Mouse (Mus musculus): ENCODE data around the gene Gm49320. TPM values are rescaled to one million over a fixed set of nuclear protein-coding genes. Genes with fewer than 3 reads are reported as not detected.
"Not testable (repeated sequence)": the region's sequence is repeated elsewhere in the genome, so short reads cannot be mapped to it uniquely, and the experiment has no call there.

Gm49320 gene
- polyA plus RNA-seq, 1 experiment from 2014 or later, result 1.9 TPM

DNA sequence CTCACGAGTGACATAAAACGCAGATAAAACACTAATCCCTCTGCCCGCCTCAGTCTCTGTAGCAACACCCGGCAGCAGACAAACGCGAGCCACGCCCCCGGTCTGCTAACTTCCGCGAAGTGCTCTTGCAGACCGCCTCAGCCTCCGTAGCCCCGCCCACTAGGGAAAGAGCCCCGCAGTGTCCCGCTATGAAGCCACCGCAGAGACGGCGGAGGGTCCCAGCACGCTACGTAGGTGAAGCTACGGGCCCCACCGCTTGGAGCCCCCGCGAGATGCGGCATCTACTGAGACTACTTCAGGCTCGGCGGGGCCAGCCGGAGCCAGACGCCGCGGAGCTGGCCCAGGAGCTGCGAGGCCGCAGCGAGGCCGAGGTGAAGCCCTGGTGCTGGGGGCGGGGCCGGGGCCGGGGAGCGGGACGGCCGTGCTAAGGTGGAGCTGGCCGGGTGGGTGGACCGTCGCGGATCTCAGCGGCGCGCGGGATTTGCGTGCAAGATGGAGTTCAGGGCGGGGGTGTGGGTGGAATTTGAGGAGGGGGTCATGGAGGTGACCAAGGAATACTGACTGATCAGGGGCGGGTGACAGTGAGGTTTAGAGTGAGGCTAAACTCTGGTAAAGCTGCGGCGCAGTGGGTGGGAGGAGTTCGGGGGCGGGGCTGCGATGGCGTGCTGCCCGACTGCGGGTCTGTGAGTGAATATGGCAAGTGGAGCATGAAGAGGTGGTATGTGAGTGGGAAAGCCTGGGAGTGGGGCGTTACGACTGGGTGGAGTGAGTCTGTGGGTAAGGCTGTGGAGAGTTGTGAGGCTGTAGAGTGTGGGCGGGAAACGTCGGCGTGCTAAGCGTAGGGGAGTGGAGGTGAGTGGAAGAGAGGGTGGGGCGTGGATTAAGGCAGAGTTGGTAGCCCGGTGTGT lies 14.5 kb downstream of the Gm49320 start, which contains the start of gene Snapc2:
TSS of gene Snapc2 (plus strand) at position 147 of the 908 bp plus-strand sequence.
- Histone ChIP-seq H3K27me3 (no peaks in the 10 kb centered on the region), H3K27ac (replicated peaks) (peak within 1 kb of the TSS; percentile 95), H3K36me3 (peaks cover 49% of the 10 kb centered on the region), H3K9me3 (no peaks in the 10 kb centered on the region), H3K4me1 (replicated peaks) (peaks cover 60% of the 10 kb centered on the region), H3K9ac (peak within 1 kb of the TSS; percentile 90), H3K4me3 (peak within 1 kb of the TSS; percentile 85), H3K4me2 (peak within 1 kb of the TSS; percentile 63)
- peak; percentile 88 for ATAC-seq (ENCODE audit: low read depth)
- 1% methylated on average over 69 of the region's 69 CpGs for WGBS

DNA sequence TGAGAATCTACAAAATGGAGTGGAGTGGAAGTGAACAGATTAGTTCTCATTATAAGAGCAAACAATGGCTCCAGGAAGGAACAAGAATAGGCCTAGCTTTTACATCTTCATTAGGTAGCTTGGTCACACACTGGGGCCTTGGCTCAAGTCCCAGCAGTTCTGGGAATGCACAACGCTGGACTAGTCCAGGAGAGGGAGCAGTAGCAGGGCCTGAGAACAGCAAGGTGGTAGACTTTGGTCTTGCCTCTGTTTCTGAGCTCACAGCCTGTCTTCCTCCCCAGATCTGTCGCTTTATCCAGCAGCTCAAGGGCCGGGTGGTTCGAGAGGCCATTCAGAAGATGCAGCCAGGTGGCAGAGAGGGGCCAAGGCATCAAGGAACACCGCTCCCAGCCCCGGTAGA lies 15.3 kb downstream of the Gm49320 start:
- H3K4me1 ChIP-seq (replicated peaks), result peaks cover 60% of the 10 kb centered on the region
- H3K4me3 ChIP-seq, result peak overlapping the region; percentile 85
- no peaks in the 10 kb centered on the region for H3K27me3 ChIP-seq
- no peak for ATAC-seq (ENCODE audit: low read depth)
- 69% methylated on average over 6 of the region's 6 CpGs for WGBS
- peak overlapping the region; percentile 95 for H3K27ac ChIP-seq (replicated peaks)
- peaks cover 42% of the 10 kb centered on the region for H3K36me3 ChIP-seq
- peak overlapping the region; percentile 90 for H3K9ac ChIP-seq
- no peaks in the 10 kb centered on the region for H3K9me3 ChIP-seq
- H3K4me2 ChIP-seq, result peak overlapping the region; percentile 63

DNA sequence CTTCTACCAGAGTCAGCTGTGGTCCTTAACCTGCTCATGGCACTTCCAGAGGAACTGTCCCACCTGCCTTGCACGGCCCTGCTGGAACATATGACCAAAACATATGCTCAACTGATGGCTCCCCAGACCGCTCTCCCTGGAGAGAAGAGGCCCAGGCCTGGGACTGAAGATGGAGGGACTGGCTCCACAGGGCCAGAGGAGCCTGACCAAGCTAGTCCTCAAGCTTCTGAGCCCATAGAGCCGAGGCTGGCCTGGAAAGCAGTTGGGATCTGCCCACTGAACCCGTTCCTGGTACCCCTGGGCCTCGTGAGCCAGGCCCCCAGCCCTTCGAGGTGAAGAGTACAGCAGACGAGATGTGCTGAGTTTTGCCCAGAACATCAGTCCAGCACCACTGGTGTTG lies 16.8 kb downstream of the Gm49320 start:
- Histone ChIP-seq H3K36me3 (peaks cover 39% of the 10 kb centered on the region), H3K4me1 (replicated peaks) (peaks cover 64% of the 10 kb centered on the region)
- H3K4me3 ChIP-seq; H3K27me3 ChIP-seq; ATAC-seq (ENCODE audit: low read depth); H3K4me2 ChIP-seq; H3K27ac ChIP-seq (replicated peaks); H3K9me3 ChIP-seq; H3K9ac ChIP-seq: not testable (repeated sequence)
- WGBS, result 87% methylated on average over 7 of the region's 7 CpGs

DNA sequence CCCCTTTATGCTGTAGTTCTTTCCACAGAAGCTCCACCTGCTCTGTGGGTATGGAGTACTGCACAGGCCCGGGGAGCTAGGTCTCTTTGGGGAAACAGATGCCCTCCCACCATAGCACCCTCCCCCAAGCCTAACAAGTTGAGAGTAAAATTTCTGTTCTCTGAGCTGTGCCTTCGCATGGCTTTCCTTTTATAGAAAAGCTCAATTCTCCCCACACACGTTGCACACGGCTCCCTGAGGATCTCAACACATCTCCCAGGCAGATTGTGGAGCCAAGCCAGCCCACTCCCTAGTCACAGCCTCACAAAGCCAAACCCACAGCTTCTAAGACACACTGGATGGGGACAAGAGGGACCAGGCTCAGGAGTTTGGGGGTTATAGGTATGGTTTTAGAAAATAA lies 18.2 kb downstream of the Gm49320 start:
- no peaks in the 10 kb centered on the region for H3K27me3 ChIP-seq

DNA sequence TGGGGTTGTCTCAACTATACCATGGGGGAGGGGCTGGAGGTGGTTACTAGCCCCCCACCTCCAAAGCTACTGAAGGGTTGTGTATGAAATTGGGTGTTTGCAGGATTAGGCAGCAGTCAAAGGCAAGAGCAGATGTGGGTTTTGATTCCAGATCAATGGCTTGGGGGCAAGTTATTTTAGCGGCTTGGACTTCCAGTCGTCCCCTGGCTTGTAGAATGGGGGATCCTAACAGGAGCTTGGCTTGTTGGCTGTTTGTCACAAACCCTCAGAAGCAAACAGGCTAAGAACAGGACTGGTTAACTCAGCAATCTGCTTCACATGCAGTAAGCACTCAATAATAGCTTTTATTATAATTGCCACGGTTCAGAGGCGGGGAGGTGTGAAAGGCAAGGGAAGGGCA lies 18.7 kb downstream of the Gm49320 start:
- no peak for ATAC-seq (ENCODE audit: low read depth)
- Histone ChIP-seq H3K27me3 (no peaks in the 10 kb centered on the region), H3K4me1 (replicated peaks) (peaks cover 53% of the 10 kb centered on the region), H3K9ac (peak overlapping the region; percentile 89), H3K9me3 (no peaks in the 10 kb centered on the region), H3K27ac (replicated peaks) (peak overlapping the region; percentile 97), H3K36me3 (peaks cover 56% of the 10 kb centered on the region), H3K4me2 (peak overlapping the region; percentile 72), H3K4me3 (peak overlapping the region; percentile 78)
- 62% methylated on average over 4 of the region's 4 CpGs for WGBS

More for the DNA sequence above, 18.2 kb downstream of the Gm49320 start:
- H3K9me3 ChIP-seq, result no peaks in the 10 kb centered on the region
- H3K4me1 ChIP-seq (replicated peaks), result peaks cover 57% of the 10 kb centered on the region
- ATAC-seq (ENCODE audit: low read depth), result no peak
- peak overlapping the region; percentile 72 for H3K4me2 ChIP-seq
- H3K27ac ChIP-seq (replicated peaks), result peak overlapping the region; percentile 97
- 57% methylated on average over 4 of the region's 4 CpGs for WGBS
- peak overlapping the region; percentile 78 for H3K4me3 ChIP-seq
- H3K9ac ChIP-seq, result peak overlapping the region; percentile 89
- peaks cover 52% of the 10 kb centered on the region for H3K36me3 ChIP-seq

DNA sequence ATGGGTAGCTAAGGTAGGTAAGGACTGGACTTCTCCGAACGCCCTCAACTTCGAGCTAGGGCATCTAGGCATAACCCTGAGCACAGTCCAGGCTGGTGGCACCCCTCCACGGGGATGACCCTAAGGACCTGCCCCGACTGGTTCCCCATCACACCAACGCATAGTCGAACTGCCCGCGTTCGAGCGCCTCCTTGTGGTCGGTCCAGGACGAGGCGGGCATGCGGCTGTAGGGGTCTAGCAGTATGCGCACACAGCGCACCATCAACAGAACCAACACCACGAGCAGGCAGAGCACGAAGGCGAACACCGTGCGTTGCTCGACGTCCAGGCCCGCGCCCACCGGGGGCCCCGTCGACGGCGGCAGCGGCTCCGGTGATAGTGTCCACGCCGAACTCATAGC lies 19.6 kb downstream of the Gm49320 start:
- Histone ChIP-seq H3K36me3 (peaks cover 65% of the 10 kb centered on the region), H3K27ac (replicated peaks) (peak overlapping the region; percentile 97), H3K9ac (peak overlapping the region; percentile 89), H3K27me3 (no peaks in the 10 kb centered on the region), H3K4me3 (peak overlapping the region; percentile 78), H3K4me2 (peak overlapping the region; percentile 72), H3K4me1 (replicated peaks) (peaks cover 49% of the 10 kb centered on the region), H3K9me3 (no peaks in the 10 kb centered on the region)
- WGBS, result 2% methylated on average over 35 of the region's 35 CpGs
- peak; percentile 70 for ATAC-seq (ENCODE audit: low read depth)

DNA sequence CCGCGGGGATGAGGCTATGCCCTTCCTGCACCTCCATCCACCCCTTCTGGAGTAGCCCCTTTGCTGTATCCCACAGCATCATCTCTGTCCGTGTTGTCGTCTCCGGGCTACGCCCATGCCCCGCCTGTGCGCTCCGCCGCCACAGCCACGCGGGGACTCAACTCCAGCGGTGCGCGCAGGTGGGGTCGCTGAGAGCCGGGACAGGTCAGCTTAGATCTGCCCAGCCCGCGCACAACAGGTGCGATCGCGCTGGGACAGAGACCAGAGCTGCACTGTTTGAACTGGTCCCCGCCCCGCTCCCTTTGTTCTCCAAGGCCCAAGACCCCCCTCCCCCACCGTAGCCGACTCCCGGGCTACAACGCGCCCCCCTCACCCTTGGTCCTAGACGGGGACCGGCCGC lies 20.0 kb downstream of the Gm49320 start:
- peaks cover 47% of the 10 kb centered on the region for H3K4me1 ChIP-seq (replicated peaks)
- H3K4me3 ChIP-seq, result peak overlapping the region; percentile 78
- no peaks in the 10 kb centered on the region for H3K27me3 ChIP-seq
- peaks cover 70% of the 10 kb centered on the region for H3K36me3 ChIP-seq
- H3K9ac ChIP-seq, result peak overlapping the region; percentile 89
- no peaks in the 10 kb centered on the region for H3K9me3 ChIP-seq
- peak; percentile 80 for ATAC-seq (ENCODE audit: low read depth)
- peak overlapping the region; percentile 72 for H3K4me2 ChIP-seq
- WGBS, result under 1% methylated on average over 32 of the region's 32 CpGs
- H3K27ac ChIP-seq (replicated peaks), result peak overlapping the region; percentile 97

DNA sequence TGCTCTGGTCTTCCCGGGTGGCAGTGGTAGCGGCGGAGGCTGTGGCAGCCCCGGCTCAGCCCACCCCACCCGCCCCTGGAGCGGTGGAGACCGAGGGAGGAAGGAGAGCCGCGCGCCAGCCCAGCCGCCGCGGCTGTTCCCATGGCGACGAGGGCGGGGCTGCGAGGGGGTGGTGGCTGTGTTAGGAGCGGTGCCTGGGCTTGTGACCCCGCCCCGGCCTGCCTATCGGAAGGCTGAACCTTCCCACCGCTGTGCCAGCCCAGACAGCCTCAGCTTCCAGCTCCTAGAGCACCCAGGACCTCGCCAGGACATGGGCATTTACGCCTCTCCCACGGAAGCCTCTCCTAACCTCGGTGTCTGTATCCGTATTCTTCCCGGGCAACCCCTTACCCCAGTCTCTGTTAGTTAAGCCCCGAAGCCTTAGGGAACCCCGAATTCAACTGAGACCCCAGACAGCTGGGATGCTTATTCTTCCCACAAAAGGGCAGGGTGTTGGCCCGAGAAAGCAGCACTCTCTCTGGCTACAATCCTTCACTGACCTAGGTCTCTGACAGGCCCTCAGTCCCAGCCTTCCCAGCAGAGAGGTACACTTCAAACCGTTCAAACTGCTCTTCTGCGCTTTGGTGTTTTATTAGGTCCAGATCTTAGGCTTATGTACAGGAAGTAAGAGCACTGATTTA lies 20.6 kb downstream of the Gm49320 start, which contains the start of gene Ctxn1:
TSS of gene Ctxn1 (minus strand) at position 150 of the 680 bp plus-strand sequence.
- peak; percentile 92 for ATAC-seq (ENCODE audit: low read depth)
- H3K4me1 ChIP-seq (replicated peaks), result peaks cover 41% of the 10 kb centered on the region
- 5% methylated on average over 33 of the region's 33 CpGs for WGBS
- H3K27me3 ChIP-seq, result no peaks in the 10 kb centered on the region
- peak within 1 kb of the TSS; percentile 72 for H3K4me2 ChIP-seq
- peaks cover 75% of the 10 kb centered on the region for H3K36me3 ChIP-seq
- peak within 1 kb of the TSS; percentile 97 for H3K27ac ChIP-seq (replicated peaks)
- H3K4me3 ChIP-seq, result peak within 1 kb of the TSS; percentile 78
- no peaks in the 10 kb centered on the region for H3K9me3 ChIP-seq
- peak within 1 kb of the TSS; percentile 89 for H3K9ac ChIP-seq

DNA sequence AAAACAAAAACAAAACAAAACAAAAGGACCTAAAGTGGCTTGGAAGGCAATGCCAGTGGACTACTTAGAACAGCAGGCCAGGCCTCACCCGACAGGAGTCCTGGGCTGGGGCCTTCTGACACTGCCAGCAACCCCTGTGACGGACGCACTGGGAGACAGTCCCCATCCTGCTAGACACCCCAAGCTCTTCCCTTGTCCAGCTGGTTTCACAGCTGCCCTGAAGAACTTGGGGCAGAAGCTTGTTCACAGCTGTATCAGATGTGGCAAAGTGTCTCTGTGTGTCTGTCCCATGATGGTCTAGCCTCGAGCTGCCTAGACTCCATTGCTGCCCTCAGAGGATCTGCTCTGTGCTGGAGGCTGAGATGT lies 21.1 kb downstream of the Gm49320 start:
- Histone ChIP-seq H3K9ac (peak overlapping the region; percentile 89), H3K4me3 (no peak overlapping the region)
- no peak for ATAC-seq (ENCODE audit: low read depth)

DNA sequence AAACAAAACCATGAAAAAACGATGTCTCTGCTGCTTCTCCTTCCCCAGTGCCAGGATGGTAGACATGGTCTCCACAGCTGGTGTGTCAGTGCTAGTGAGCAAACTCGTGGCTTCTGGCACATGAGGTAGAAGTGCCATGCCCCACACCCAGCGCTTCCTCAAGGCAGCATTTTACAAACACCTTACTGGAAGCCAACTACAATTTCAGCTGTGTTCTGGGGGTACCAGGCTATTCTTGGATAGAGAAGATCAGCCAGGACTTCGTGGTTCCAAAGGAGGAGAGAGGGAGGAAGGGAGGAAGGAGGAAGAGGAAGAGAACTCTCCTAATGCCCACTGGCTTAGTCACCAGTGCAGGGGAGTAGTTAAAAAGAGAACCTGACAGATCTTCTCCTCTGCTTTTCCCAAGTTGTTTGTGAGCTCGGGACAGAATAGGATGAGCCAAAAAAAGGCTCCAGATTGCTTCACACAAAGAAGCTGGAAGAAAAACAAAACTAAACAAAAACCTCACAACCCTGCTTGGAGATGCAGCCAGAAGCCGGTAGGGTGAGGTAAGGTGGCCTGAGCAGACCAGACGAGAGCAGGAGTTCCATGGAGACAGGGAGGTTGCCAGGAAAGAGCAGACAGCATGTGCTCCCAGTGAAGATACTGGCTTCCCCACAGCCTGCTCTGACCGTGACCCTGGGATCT lies 24.6 kb downstream of the Gm49320 start:
- no peaks in the 10 kb centered on the region for H3K9me3 ChIP-seq
- H3K4me1 ChIP-seq (replicated peaks), result peaks cover 10% of the 10 kb centered on the region
- no peaks in the 10 kb centered on the region for H3K27me3 ChIP-seq
- no peak overlapping the region for H3K27ac ChIP-seq (replicated peaks)
- 91% methylated on average over 8 of the region's 8 CpGs for WGBS
- H3K4me3 ChIP-seq, result no peak overlapping the region
- H3K4me2 ChIP-seq, result no peak overlapping the region
- peaks cover 85% of the 10 kb centered on the region for H3K36me3 ChIP-seq
- no peak overlapping the region for H3K9ac ChIP-seq
- ATAC-seq (ENCODE audit: low read depth), result no peak

More for the DNA sequence above, 21.1 kb downstream of the Gm49320 start:
- WGBS, result 85% methylated on average over 4 of the region's 4 CpGs
- peaks cover 37% of the 10 kb centered on the region for H3K4me1 ChIP-seq (replicated peaks)
- no peaks in the 10 kb centered on the region for H3K27me3 ChIP-seq
- H3K9me3 ChIP-seq, result no peaks in the 10 kb centered on the region
- H3K4me2 ChIP-seq, result peak overlapping the region; percentile 72; the same call in 1 of the 2 replicates
- H3K27ac ChIP-seq (replicated peaks), result peak overlapping the region; percentile 97
- peaks cover 75% of the 10 kb centered on the region for H3K36me3 ChIP-seq

DNA sequence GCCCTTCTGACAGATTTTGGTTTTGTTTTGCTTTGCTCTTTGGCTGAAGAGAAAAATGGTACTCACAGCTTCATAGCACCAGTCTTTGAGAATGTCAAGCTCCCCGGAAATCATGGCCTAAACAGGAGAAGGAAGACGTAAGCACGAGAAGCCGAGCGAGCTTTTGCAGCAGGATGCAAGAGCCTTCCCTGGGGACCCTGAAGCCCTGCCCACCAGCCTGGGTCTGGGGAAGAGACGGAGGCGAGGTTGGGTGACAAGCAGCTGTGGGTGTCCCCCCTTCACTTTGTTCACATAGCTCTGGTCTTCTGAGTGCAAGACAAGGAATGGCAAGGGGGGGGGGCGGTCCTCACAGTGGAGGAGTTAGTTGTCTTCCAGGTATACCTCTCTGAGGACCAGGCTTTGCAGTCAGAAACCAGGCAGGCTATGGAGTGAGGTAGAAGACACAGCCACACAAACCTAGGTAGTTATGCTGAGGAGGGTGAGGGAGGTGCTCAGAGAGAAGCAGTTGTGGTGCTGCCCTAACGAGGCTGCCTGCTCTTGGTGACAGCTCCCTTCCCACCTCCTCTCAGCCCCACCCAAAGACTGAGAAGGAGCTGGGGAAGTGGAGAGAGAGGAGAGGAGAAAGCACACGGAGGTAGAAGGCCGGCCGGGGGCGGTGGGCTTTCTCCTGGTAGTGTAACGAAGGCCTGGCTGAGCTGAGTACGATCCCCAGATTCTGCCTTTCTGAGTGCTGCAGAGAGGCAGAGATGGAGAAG lies 26.7 kb downstream of the Gm49320 start:
- Histone ChIP-seq H3K4me3 (no peak overlapping the region), H3K27me3 (no peaks in the 10 kb centered on the region), H3K4me2 (no peak overlapping the region), H3K36me3 (peaks cover 99% of the 10 kb centered on the region), H3K4me1 (replicated peaks) (no peaks in the 10 kb centered on the region), H3K9me3 (no peaks in the 10 kb centered on the region), H3K9ac (no peak overlapping the region), H3K27ac (replicated peaks) (no peak overlapping the region)
- no peak for ATAC-seq (ENCODE audit: low read depth)
- 95% methylated on average over 15 of the region's 15 CpGs for WGBS

All from neural tube, embryonic 13.5 days (tissue).